In the genomic region with DNA sequence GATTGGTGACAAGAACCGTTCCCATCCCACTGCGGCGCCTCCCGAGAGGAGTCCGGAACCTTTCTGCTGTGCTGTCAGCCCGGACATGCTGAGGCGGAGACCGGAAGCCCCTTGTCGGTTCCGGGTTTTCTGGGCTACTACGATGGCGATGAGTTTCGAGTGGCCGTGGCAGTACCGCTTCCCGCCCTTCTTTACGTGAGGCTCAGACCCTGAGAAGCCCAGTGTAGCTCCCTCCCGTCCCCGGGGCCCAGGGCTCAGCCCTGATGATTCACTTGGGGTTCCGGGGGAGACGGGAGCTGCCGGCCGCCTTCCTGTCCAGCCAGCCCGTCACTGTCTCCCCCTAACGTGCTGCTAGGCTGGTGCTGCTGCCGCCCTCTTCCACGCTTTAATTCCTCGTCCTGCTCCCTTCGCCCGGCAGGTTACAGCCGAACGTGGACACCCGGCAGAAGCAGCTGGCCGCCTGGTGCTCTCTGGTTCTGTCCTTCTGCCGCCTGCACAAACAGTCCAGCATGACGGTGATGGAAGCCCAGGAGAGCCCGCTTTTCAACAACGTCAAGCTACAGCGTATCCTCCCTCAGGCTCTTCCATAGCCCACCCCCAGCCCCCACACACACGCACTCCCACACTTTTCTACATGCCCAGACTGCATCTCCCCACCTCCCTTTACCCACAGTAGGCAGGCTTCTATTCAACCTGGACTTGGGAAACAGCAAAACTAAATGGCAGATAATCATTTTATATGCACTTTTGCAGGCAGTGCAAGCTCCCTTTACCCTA, we compare ENCODE assay signal across 8 mouse cellular contexts. TPM values are rescaled to one million over a fixed set of nuclear protein-coding genes. Genes with fewer than 3 reads are reported as not detected.
DNase-seq lines count a peak whose midpoint lies in the region; ATAC-seq lines count a peak whose summit lies in the region.

A gene (plus strand): TSS at position 95 of the 777 bp plus-strand sequence.

- no peaks in the 10 kb centered on the region for H3K27me3 ChIP-seq in hindbrain, embryonic 11.5 days (ENCODE audit: control insufficient read depth, insufficient read depth, low read length)

- H3K9me3 ChIP-seq in hindbrain, embryonic 11.5 days (ENCODE audit: control insufficient read depth, low read length): no peaks in the 10 kb centered on the region

- 0 out of 2 replicates have a peak, but pooled peaks have one; percentile 45 for ATAC-seq in hindbrain, embryonic 11.5 days (ENCODE audit: low FRiP score)

- H3K4me2 ChIP-seq in hindbrain, embryonic 11.5 days (replicated peaks; ENCODE audit: low read depth, low read length): peak within 1 kb of the TSS; percentile 86

- H3K36me3 ChIP-seq in hindbrain, embryonic 11.5 days (ENCODE audit: control insufficient read depth, insufficient read depth, low read length): no peaks in the 10 kb centered on the region

- DNase-seq in Muller cell, postnatal 12 days (ENCODE audit: inconsistent ontology term): peak; percentile 89
- DNase-seq in cerebellum, adult 9-11 months: peak; percentile 79
- peak; percentile 69 to 79 for DNase-seq in frontal cortex, postnatal 10 days (ENCODE audit: low spot score in 2 of 2)
- peak; percentile 91 for DNase-seq in hindbrain, embryonic 11.5 days (ENCODE audit: low spot score)
- DNase-seq in layer of hippocampus, postnatal 10 days (ENCODE audit: low spot score in 2 of 2): peak; percentile 84 to 89
- peak; percentile 92 for DNase-seq in lung, postnatal 10 days
- DNase-seq in ovary, postnatal 14 days (ENCODE audit: low spot score): peak; percentile 81
- DNase-seq in thymus, postnatal 10 days (ENCODE audit: low spot score in 2 of 2): peak; percentile 67 to 81

- WGBS in hindbrain, embryonic 11.5 days: under 1% methylated on average over 40 of the region's 40 CpGs

- H3K9ac ChIP-seq in hindbrain, embryonic 11.5 days (ENCODE audit: low read depth, low read length): peak within 1 kb of the TSS; percentile 93

- H3K4me3 ChIP-seq in hindbrain, embryonic 11.5 days (ENCODE audit: low read depth, low read length): peak within 1 kb of the TSS; percentile 78

- H3K4me1 ChIP-seq in hindbrain, embryonic 11.5 days (replicated peaks; ENCODE audit: control insufficient read depth, insufficient read depth, low read length): peaks cover 4% of the 10 kb centered on the region; the same call in 1 of the 2 replicates

- peak within 1 kb of the TSS; percentile 87 for H3K27ac ChIP-seq in hindbrain, embryonic 11.5 days (ENCODE audit: low read depth, low read length)

RNA-seq across cellular contexts. Expression of the gene that starts here (rescaled TPM):
- 117 and 119 TPM in 2 replicates for polyA plus RNA-seq in hindbrain, embryonic 11.5 days (2014; fragmentation: Nextera tagmentation; extraction: Ambion mirVana)
- total RNA-seq in layer of hippocampus, postnatal 10 days (2021): 10 to 100 TPM; 78.4 to 81.9 TPM

Comparison
In these comparisons a context has a peak if more than half of its experiments do, and no peak if none do; other contexts are left out.
1. Peak in every context shown above with its lines: DNase-seq, ATAC-seq, H3K4me3 ChIP-seq and H3K27ac ChIP-seq.